Mouse (Mus musculus) olfactory bulb, adult 2 months (tissue): ENCODE measurements around the gene Togaram1.

Experiments used
- CTCF ChIP-seq: fragments of 200-500 bp; IDR thresholded peaks from 2 replicates; pipeline ENCODE4 v1.5.1; 2012; ENCODE audit warnings: low read depth, mild to moderate bottlenecking, low read length, moderate library complexity; ENCODE audit not compliant: insufficient read depth
- POLR2A ChIP-seq: fragments of 200-500 bp; IDR thresholded peaks from 2 replicates; pipeline ENCODE4 v1.6.1; 2012; ENCODE audit warnings: mild to moderate bottlenecking, low read depth, low read length, moderate library complexity; ENCODE audit not compliant: insufficient read depth

GRCm38 (mm10) chr12:65022842-65023241, 57.2 kb downstream of the Togaram1 start:
- TF ChIP-seq POLR2A (no peak), CTCF (no peak)
